Mouse (Mus musculus) lung, adult 2 months (tissue): ENCODE results near the gene Kirrel. TPM values are rescaled to one million over a fixed set of nuclear protein-coding genes. Genes with fewer than 3 reads are reported as not detected.
"Not testable (repeated sequence)": the region's sequence is repeated elsewhere in the genome, so short reads cannot be mapped to it uniquely, and the experiment has no call there.

ENCODE experiments used
- DNase-seq: peaks from one replicate; pipeline ENCODE4 v3.0.0; 2022
- H3K4me1 ChIP-seq: fragments of 200-500 bp; 2 replicates; pipeline ENCODE4 v1.6.1; 2011; ENCODE audit warnings: low read length; ENCODE audit not compliant: control insufficient read depth, insufficient read depth
- H3K4me3 ChIP-seq: fragments of 200-500 bp; replicated peaks from 2 replicates; pipeline ENCODE3; 2011; ENCODE audit warnings: low read depth, mild to moderate bottlenecking, control low read depth, low read length; ENCODE audit errors: extremely low read depth
- CTCF ChIP-seq: fragments of 200-500 bp; IDR thresholded peaks from 2 replicates; pipeline ENCODE4 v1.5.1; 2011; ENCODE audit warnings: mild to moderate bottlenecking, low read length, control low read depth; ENCODE audit not compliant: insufficient read depth
- POLR2A ChIP-seq: fragments of 200-500 bp; IDR thresholded peaks from 2 replicates; pipeline ENCODE4 v1.6.1; 2011; ENCODE audit warnings: low read depth, mild to moderate bottlenecking, control low read depth, low read length, borderline replicate concordance; ENCODE audit errors: extremely low read depth
- WGBS: fragments of 180-500 bp; shearing (Covaris S2); methylation state at CpG from one replicate; pipeline ENCODE4 v1.1.7; 2018; 5-methylcytosine and 5-hydroxymethylcytosine counted together
- polyA plus RNA-seq: library from polyadenylated mRNA; depleted of rRNA; stranded (reverse); fragments of >200 nt; gene quantifications from 2 replicates; pipeline ENCODE4 v1.2.3, GENCODE M21; 2012

The Kirrel gene
- polyA plus RNA-seq, 1 experiment = 14.4 TPM

GRCm38 (mm10) chr3:87114801-87115200, 59.7 kb downstream of the Kirrel start:
- Histone ChIP-seq H3K4me1 (no peaks in the 10 kb centered on the region), H3K4me3 (no peak overlapping the region)
- DNase-seq = no peak
- TF ChIP-seq POLR2A (no peak), CTCF (no peak)
- WGBS = 49% methylated on average over 9 of the region's 9 CpGs

GRCm38 (mm10) chr3:87113881-87114280, 60.7 kb downstream of the Kirrel start:
- not testable (repeated sequence) for H3K4me1 ChIP-seq, DNase-seq, H3K4me3 ChIP-seq
- WGBS = 44% methylated on average over 1 of the region's 1 CpGs

GRCm38 (mm10) chr3:87112264-87112663, 62.3 kb downstream of the Kirrel start:
- Histone ChIP-seq H3K4me3 (no peak overlapping the region), H3K4me1 (no peaks in the 10 kb centered on the region)
- no peak for DNase-seq
- 73% methylated on average over 3 of the region's 3 CpGs for WGBS
- no peak for TF ChIP-seq POLR2A
- no peak for TF ChIP-seq CTCF

GRCm38 (mm10) chr3:87104856-87105255, 69.7 kb downstream of the Kirrel start:
- DNase-seq = no peak
- WGBS = 55% methylated on average over 2 of the region's 2 CpGs
- TF ChIP-seq POLR2A (no peak), CTCF (no peak)
- no peak overlapping the region for H3K4me3 ChIP-seq
- H3K4me1 ChIP-seq = no peaks in the 10 kb centered on the region

GRCm38 (mm10) chr3:87102346-87102745, 72.2 kb downstream of the Kirrel start:
- 47% methylated on average over 7 of the region's 7 CpGs for WGBS
- TF ChIP-seq CTCF (no peak), POLR2A (no peak)

GRCm38 (mm10) chr3:87100911-87101310, 73.6 kb downstream of the Kirrel start:
- 60% methylated on average over 4 of the region's 4 CpGs for WGBS
- no peak for TF ChIP-seq POLR2A
- no peak for TF ChIP-seq CTCF
- Histone ChIP-seq H3K4me3 (no peak overlapping the region), H3K4me1 (no peaks in the 10 kb centered on the region)
- DNase-seq = no peak

More at GRCm38 (mm10) chr3:87102346-87102745, 72.2 kb downstream of the Kirrel start:
- H3K4me1 ChIP-seq = no peaks in the 10 kb centered on the region
- no peak for DNase-seq
- no peak overlapping the region for H3K4me3 ChIP-seq

GRCm38 (mm10) chr3:87097969-87098946, 76.3 kb downstream of the Kirrel start:
- DNase-seq = no peak
- TF ChIP-seq CTCF (no peak), POLR2A (no peak)
- no peaks in the 10 kb centered on the region for H3K4me1 ChIP-seq
- no peak overlapping the region for H3K4me3 ChIP-seq
- 81% methylated on average over 19 of the region's 19 CpGs for WGBS

GRCm38 (mm10) chr3:87097205-87097604, 77.3 kb downstream of the Kirrel start:
- H3K4me3 ChIP-seq = no peak overlapping the region
- 92% methylated on average over 9 of the region's 9 CpGs for WGBS
- TF ChIP-seq POLR2A (no peak), CTCF (no peak)
- DNase-seq = no peak
- H3K4me1 ChIP-seq = no peaks in the 10 kb centered on the region

GRCm38 (mm10) chr3:87093718-87094117, 80.8 kb downstream of the Kirrel start:
- 64% methylated on average over 6 of the region's 6 CpGs for WGBS
- Histone ChIP-seq H3K4me1 (no peaks in the 10 kb centered on the region), H3K4me3 (no peak overlapping the region)
- TF ChIP-seq POLR2A (no peak), CTCF (no peak)
- DNase-seq = no peak
